Mouse (Mus musculus): ENCODE data around the gene Olfr521. TPM values are rescaled to one million over a fixed set of nuclear protein-coding genes. Genes with fewer than 3 reads are reported as not detected.
"Not testable (repeated sequence)": the region's sequence is repeated elsewhere in the genome, so short reads cannot be mapped to it uniquely, and the experiment has no call there.

The Olfr521 gene
- total RNA-seq, 2 experiments from 2014 or later = not detected

DNA sequence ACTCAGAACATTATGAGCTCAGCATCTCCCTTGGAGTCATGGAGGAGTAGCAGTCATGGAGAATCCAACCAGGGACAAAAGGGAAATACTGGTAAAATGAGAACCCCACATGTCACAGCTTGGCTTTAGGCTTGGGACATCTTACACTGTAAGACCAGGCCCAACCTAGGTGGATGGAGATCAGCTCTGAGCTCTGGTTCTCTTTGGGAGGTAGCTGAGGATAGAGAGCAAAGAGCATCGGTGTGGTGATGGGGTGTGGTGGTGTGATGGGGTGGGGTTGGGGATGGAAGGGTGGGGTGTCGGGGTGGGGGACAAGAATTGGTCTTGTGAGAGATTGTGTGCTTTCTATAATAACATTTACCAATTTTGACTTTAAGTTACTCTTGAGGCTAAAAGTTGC is 47.5 kb downstream of the Olfr521 start:
- DNase-seq = no peak

GRCm38 (mm10) chr7:99811661-99812060 is 48.4 kb downstream of the Olfr521 start:
- DNase-seq = no peak

DNA sequence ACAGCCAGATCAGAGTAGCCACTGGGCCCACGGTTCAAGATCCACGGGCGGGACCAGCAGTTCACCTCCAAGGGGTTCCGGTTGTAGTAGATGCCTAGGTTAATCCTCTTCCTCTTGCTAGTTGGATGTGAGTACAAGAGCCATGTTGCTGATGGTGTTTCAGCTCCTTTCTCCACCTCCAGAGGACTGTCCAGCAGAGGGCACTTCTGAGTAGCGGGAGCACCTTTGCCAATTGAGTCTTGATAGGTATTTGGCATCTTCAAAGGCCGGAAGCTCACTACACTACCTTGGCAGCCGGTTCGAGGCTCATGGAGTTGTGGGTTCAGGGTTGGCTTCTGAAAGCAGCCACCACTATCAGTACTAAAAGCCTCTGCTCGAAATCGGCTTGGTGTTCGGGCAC is 50.1 kb downstream of the Olfr521 start:
- DNase-seq = peak; percentile 55

- DNase-seq = not testable (repeated sequence)
Measured at GRCm38 (mm10) chr7:99818181-99818725, 54.9 kb downstream of the Olfr521 start.

Other genes with a start within 250 kb of the Olfr521 start
- 10 to 100 TPM; 31.0 to 32.5 TPM for gene Arrb1, start 228.0 kb upstream of the Olfr521 start, total RNA-seq (2021)
- 1 to 10 TPM; 3.4 to 4.7 TPM for gene Tpbgl, start 136.4 kb upstream of the Olfr521 start, total RNA-seq (2021)
- 1 to 10 TPM; 4.0 to 4.2 TPM for gene Slco2b1, start 52.2 kb upstream of the Olfr521 start, total RNA-seq (2021)
- not detected for gene Olfr520, start 33.2 kb upstream of the Olfr521 start, total RNA-seq (2021)
- 1 to 10 TPM; 3.1 to 3.6 TPM for gene Neu3, start 64.9 kb downstream of the Olfr521 start, total RNA-seq (2021)
- under 1 TPM; 0.17 to 0.20 TPM for gene Xrra1, start 95.6 kb downstream of the Olfr521 start, total RNA-seq (2021)
- gene Spcs2, start 100.0 kb downstream of the Olfr521 start, total RNA-seq (2021) = 10 to 100 TPM; 64.0 to 68.1 TPM
- gene Rnf169, start 216.9 kb downstream of the Olfr521 start, total RNA-seq (2021) = 10 to 100 TPM; 16.1 to 16.9 TPM
- not detected for gene Chrdl2, start 242.7 kb downstream of the Olfr521 start, total RNA-seq (2021)